Mouse (Mus musculus) A20 (cell line): Measurements from ENCODE around the gene Nxt1.
A peak's percentile ranks its signal among the peaks of the same experiment; 100 is the strongest.

Experiments
- DNase-seq: peaks from one replicate; pipeline ENCODE4 v3.0.0-alpha.2; 2011; ENCODE audit warnings: low read depth, low spot score

Gene Nxt1

DNA sequence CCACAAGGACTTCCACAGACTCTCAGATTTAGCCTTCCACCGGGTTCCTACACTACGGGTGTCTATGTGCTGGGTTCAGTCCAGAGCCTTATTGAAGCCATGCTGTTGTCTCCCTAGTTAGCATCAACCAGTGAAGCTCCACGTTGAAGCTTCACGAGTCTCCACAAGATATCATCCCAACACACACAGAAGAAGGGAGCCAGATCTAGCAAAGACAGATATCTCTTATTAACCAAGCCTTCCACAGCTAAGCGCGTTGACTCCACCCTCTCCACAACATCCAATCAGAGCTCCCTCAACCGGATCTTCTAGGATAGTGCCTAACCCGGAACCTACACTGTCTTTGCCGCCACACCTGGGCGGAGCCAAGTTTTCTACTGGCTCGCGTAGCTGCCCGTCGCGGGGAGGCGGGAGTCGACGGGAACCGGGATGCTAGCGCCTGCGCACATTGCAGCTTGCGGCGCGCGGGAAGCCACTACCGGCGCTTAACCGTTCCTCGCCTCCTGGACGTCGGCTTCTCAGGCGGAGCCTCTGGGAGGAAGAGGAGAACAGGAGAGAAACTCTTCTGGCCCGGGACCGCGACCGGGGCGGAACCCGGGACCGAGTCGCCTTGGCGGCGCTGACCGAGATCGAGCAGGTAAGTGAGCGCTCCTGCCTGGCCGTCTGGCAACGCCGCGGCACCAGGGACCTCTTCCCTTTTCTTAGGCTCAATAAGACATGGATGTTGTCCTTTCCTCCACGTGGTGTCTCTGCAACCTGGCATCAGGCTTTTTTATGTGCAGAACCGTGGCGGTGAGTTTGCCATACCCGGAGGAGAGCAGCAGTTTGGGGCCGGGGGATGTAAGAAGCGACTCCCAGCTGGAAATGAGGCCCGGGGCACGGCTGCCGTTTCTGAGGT lies at the start of gene Nxt1:
Gene Nxt1 (plus strand): TSS at position 403 of the 898 bp plus-strand sequence.
- DNase-seq = peak; percentile 97

DNA sequence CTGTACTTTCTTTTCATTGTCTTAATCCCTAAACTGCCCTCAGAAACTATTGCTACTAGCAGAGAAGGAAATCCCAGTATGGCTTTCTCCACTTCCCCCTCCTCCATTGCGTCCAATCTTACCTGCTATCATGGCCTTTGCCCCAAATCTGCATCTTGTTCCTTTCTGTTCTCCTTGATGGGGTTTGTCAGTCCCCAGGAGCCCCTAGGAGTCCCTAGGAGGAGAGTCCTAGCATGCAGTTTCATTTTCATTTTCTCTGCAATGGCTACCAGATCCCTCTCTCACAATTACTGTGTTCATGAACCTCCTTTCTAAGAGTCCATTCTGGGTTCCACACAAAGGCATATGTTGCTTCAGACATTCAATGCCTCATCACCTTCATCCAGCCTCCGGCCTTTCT lies 49.3 kb upstream of the Nxt1 start:
- no peak for DNase-seq

DNA sequence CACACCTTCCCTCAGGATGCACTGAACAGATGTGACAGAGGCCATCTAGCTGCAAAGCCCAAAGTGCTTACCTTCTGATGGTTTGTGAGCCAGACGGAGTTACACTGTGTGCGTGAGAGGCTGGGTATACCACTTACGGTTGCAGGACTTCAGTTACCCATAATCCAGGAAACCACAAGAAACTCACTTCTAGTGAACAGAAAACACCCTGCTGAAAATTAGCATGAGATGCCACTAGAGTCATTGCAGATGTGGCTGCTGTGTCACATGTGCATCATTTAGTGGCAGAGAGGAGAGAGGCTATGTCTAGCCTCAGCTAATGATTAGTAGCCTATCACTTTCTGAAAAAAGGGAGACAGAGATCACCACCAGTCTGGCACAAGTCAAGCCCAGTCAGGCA lies 47.9 kb upstream of the Nxt1 start:
- no peak for DNase-seq

DNA sequence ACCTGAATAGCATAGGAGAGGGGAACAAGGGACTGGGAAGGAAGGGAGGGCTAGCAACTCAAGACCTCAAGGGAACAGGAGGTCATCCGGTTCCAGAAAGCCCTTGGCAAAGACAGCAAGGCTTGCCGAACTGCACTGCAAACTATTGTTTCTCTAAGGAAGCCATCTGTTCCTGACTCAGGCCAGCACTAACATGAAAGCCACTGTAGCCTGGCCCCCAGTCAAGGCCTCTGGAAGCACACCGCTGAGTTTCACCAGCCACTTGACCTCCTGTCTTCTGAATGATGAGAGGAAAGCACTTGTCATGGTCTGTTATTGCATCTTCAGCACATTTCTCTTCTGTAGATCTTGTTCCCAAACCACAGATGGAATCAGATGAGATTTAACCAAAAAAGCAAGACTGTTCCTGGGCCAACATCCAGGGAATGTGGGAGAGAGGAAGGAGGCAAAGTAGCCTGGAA lies 45.4 kb upstream of the Nxt1 start:
- DNase-seq = no peak

DNA sequence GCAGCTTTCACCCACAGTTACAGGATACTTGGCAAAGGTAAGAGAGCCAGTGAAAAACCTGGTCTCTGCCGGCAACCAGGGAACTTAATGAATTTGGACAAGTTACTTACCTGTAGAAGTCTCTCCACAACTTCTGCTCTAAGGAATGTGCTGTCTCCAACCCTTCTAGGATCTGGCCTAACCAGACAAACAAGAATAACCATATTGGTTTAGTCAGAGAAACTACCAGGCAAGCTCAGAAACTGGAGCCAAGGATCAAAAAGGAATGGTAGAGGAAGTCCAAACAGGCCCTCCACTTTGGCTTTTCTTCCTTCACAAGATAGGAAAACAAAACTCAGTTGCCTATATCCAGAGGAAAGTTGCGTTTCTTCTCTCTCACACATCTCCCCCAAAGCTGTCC lies 41.4 kb upstream of the Nxt1 start:
- no peak for DNase-seq

DNA sequence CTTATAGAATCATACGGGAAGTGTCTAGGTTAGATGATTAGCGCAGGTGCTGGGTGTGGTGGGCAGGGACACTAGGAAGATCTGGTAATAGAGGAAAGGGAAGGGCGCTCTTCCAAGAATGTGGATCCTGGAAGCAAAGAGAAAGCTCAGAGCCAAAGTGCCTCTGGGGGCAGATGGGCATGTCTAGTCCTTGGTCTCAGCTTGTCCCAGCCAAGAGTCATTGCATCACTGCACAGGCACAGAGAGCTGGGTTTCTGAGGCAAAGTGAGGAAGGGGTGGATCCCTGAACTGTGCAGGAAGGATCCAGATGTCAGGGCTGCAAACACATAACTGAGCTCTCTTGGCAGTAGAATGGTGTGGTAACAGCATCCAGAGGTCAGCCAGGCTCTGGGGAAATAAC lies 40.8 kb upstream of the Nxt1 start:
- no peak for DNase-seq

DNA sequence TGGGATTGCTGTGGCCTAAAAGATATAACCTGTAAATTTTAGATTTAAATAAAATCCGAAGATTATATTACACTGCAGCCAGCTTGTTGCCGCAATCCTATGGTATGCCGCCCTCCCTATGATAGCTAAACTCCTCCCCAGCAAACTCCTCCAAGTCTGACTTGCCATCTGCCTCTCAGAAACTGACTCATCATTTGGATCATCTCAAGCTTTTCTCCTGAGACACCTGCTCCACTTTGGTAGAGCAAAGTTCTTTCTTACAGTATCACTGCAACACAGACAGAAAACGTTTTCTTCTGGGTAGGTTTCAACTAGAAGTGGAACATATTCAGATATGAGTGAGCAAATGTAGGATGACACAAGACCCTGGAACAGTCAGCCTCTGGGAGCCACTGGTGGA lies 37.9 kb upstream of the Nxt1 start:
- DNase-seq = no peak

DNA sequence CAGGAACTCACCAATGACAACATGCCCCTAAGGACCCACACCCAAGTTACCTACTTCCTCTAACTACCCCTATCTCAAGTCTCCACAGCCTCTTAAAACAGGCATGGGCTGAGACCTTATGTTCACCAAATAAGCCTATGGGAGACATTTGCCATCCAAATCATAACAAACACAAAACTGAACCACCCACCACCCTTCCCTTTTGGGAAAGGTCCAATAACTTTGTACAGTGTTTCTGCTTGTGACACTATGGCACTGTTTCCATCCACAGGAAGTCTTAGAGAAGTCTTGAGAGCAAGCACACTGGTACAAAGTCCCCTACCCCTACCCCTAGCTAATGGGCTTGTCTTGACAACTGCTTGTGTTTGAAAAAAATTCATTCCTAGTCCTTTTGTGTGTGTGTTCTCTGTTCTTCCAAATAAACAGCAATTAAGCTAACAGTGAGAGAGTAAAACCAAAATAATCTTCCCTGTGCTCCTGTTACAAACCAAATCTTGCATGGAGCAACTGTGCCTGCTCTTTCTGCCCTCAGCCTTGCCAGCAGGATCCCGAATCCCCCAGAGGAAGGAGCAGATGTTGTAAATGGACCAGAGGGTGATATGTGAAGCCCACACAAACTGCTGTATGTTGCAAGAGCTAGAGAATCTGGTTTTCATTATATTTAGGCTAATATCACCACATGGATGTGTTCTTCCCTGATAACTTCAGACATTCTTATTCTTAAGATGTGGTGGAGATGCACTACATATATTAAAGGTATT lies 29.6 kb upstream of the Nxt1 start:
- no peak for DNase-seq

DNA sequence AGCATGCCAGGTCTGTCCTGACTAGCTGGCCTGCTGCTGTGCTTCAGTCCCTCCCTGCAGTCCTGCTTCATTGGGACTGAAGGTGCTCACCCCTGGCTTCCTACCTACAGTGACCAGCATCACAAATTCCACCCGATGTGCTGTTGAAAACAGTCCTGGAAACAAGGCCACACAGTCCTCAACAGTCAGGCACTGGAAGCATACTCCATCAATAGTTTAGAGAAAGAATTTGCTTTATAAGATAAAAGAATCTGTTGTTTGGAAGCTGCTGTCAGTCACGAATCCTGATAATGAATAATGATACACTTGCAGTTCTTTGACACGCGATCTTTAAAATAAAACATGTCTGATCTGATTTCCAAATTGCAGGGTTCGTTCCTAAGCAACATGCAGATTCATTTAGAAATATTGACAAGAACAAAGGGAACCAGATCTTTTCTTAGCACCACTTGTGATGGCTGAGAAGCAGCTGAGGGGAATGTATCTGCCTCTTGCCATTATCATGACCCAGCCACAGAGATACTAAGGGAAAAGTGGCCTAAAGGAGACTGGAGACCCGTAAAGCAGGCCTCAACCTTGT lies 27.9 kb upstream of the Nxt1 start:
- no peak for DNase-seq

DNA sequence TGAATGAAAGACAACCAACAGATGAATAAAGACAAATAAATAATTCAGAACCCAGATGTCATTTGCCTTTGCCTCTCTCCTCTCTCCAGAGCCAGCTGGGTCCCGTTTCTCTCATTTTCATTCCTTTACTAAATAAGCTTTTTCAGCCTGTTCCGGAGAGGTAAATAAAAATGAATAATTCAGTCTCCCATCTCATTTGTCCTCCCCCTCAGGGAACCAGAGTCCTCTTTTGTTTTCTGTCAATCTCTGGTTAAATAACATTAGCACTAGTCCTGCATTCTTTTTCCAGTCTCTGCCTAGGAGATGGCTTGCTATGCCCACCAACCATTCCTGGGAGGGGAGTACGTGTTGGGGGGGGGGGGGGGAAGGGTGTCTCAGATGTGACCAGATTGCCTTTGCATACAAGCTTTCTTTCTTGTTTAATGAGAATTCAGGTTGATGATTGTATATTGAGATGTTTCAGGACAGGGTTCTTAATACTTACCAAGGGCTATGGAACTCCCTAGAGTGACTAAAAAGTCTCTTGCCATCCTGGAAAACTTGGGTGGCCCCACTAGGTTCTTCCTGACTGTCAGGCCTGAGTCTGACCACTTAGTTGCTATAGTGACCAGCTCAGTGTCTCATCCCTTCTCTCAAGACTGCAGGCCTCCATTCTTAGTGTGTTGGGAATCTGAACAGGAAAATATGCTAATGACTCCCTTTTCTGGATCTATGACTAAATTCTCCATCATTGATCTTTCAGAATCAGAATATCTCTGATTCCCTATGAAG lies 21.6 kb upstream of the Nxt1 start:
- DNase-seq = no peak

DNA sequence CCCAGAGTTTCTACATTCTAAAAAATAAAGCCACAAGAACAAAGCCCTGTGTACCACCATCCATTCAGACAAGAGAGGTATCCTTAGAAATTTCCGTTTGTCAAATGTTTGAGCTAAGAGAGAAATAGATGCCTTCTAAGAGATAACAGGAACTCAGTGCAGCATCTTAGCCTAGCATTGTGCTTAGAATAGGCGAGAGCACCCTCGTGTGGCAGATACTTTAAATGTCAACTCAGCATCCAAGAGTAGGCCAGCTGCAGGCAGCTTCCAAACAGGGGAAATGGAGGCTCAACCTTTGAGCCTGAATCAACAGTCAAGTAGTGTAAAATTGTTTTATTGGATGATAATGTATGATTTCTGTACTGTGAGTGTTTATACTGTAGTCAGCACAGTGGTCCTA lies 17.4 kb upstream of the Nxt1 start:
- peak; percentile 52 for DNase-seq

DNA sequence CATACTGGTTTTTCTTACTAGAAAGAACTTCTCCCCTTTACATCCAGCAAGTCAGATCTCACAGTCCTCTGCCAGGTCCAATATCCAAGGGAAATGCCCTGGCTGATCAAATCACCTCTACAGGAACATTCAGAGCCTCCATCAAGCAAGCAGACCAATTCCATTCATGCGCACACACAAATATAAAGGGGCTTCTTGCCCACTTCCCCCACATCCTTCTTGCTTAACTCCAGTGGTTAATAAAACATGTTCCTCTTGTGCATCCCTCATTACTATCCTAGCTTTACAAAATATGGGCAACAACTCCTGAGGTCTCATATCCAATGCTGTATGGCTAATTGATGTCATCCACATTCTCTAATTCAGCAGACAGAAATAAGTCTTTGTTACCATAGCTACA lies 8.9 kb upstream of the Nxt1 start:
- no peak for DNase-seq

DNA sequence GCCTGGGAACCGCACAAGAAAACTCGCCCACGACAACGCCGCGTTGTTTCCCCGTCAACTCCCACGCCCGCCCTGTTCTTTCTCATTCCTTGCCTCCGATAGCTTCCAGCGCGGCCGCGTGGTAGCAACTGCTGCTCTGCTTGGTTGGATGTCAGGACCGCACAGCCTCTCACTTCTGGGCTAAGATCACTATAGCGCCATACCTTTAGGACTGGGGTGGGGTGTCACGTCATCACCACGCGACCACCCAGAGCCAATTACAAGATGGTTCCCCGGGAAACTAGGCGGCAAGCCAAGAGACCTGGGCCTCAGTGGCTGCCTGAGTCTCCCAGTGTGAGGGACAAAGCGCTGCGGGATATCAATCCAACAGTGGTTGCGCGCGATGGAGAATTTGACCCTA lies 5.4 kb downstream of the Nxt1 start:
- DNase-seq = no peak

DNA sequence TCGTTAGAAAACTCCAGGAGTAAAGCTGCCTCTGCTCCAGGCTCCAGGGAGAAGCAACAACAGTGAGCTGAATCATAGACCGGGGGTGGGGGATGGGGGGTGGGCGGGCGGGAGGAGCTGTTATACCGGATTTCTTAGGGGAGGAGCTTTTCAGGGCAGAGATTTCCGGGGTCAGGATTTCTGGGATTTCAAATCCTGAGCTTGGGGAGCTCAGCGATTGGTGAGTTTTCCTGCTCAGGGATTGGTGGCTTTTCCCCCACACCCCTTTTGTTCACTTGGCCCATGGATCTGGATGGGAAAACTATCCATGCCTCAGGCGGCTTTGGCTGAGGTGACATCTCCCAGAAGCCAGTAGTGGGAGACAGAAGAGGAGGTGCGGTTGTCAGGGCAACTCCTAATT lies 6.9 kb downstream of the Nxt1 start:
- DNase-seq = no peak

DNA sequence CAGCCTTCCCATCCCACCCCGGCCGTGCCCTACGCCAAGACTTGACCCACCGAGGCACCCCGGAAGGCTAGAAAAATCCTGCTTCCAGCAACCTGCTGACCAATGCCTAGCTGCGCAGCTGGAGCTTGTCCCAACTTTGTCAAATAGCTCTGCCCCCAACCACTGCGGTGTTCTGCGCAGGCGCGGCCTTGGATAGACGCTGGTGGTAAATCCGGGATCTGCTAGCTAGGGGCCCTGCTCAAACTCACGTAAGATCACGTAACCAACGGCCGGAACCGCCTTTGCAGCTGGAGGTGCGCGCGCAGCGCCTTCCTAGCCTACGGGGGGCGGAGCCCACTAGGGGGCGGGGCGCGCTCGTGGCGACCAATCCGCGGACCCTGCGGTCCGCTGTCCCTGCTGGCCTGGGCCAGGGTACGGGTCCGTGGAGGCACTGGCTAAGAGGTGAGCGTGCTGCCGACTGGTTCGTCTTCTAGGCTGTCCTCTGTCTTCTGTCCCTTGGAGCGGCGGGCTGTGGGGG lies 8.4 kb downstream of the Nxt1 start, which contains the start of gene Gzf1:
Gene Gzf1 (plus strand): TSS at position 249 of the 517 bp plus-strand sequence.
- peak; percentile 97 for DNase-seq

DNA sequence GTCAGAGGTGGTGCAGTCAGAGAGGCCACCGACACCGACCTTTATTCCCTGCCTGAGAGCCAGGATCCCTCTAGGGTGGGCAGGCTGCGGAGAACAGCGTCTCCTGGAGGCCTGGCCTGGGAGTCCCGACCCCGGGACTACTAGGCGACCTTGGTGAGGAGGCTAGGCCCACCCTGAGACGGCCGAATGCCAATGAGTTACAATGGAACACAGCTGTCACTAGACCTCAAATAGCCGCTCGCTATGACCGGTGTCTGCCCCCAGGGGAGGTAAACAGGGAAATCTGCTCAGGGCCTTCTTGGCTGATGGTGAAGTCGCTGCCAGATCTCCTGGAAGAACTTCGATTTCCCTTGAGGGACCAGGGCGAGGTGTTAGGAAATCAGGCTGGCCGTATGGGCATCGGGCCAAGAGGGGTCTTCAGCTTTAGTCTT lies 9.1 kb downstream of the Nxt1 start:
- peak; percentile 63 for DNase-seq

DNA sequence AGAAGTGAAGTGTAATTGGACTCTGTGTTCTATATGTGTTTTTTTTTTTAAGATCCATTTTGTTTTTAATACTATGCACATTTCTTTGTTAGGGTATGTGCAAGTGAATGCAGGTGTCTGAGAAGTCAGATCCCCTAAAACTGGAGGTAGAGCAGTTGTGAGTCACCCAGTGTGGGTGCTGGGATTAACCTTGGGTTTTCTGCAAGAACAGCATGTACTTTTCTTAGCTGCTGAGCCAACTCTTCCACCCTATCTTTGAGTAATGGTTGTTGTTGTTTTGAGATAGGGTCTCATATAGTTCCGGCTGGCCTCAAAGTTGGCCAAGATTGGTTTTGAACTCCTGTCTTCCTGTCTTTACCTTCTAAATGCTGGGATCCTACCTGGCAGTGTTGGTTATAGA lies 10.6 kb downstream of the Nxt1 start:
- no peak for DNase-seq

DNA sequence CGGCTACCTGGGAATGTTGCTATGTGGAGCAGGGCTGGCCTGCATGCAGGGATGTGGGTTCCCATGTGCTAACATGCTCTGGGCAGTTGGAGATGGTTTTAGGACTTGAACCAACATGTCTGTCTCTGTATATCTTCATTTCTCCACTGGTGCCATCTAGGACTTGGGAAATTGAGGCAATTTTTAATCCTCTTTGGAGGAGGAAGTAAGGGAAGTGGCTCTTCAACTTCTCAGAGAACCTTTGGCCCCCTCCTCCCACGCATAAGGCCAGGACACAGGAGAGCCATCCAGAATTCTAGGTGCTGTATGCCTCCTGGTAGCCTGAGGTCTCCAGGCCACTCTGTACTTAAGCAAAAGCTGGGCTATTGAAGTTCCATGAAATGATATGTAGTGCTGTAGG lies 12.6 kb downstream of the Nxt1 start:
- no peak for DNase-seq

DNA sequence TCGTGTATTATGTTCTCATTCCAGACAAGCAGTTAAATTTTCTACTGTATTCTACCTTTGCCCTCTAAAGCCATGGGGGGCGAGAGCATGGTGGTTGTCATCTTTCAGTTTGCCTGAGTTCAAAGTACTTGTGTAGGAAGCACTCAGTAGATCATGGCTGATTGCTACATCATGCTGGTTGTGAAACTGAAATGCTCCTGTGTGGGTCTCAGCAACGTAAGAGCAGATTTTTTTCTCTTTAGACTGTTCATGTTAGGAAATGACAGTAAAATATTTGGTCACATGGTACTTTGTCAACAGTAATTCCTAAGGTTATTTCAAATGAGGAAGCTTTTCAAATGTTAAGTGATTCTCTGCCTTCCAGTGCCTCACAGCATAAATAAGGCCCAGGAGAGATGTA lies 13.3 kb downstream of the Nxt1 start:
- DNase-seq = no peak

DNA sequence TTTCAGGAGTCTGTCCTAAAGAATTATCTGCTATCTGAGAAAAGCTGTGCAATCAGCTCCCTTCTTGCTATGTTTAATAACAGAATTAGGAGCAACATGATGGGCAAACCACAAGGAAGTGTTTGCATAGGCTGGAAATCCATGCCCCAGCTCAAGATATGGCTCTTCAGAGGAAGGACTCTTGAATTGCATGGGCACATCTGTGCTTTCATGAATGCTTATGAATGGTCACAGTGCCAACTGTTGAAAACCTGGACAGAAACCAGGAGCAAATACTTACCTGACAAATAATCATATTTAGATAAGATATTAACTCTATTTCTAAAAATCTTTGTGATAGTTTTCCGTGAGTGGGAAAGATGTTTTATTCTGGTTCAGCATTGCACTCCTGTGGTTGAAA lies 14.5 kb downstream of the Nxt1 start:
- DNase-seq = no peak

DNA sequence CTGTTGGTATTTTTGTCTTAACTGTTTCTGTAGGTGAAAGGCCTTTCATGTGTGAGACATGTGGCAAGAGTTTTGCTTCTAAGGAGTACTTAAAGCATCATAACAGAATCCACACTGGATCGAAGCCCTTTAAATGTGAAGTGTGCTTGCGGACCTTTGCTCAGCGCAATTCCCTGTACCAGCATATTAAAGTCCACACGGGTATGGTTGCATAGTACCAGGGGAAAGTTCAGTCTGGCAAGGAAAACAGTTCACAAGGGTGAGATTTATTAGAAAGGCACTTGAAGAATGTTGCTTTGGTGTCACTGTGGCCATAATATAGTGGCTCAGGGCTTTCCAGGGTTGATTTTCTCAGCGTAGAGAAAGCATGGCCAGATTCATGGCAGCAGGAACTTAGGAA lies 15.6 kb downstream of the Nxt1 start:
- DNase-seq = no peak
